Mouse (Mus musculus): ENCODE data around the gene Mpc2.

DNA sequence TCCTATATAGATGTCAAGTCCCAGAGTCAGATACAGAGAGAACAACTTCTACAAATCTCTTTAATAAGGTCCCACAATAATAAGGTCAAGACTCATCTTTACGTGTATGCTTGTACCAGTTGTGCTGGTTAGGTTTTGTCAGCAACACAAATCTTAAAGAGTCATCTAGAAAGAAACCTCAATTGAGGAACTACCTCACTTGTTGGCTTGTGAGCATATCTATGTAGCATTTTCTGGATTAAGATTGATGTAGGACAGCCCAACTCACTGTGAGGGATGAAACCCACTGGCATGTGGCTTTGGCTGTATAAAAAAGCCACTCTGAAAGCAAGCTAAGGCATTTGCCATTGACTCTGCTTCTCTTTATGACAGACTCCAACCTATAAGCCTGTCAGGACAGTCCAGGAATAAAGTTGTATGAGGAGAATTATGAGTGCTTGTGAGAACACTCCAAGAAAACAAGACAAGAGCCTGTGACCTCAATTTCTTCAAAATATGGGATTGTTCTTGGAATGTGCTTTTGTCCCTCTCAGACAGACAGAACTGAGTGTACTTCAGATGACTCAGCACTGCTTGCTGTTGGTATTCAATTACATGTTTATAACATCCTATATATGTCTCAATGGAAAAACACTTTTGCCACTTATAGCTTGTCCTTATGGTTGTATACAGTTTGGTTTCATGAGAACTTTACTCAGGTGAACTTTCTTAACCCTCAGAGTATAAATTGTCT lies 22.0 kb upstream of the Mpc2 start:
- no peak for TF ChIP-seq CTCF (IDR thresholded peaks at IDR 0.05; ENCODE audit: low read depth, low read length)
- TF ChIP-seq EP300 (IDR thresholded peaks at IDR 0.05; ENCODE audit: insufficient read depth, low read depth, low read length) = no peak
- no peak for TF ChIP-seq POLR2A (IDR thresholded peaks at IDR 0.05; ENCODE audit: insufficient read depth, low read length)
